Mouse (Mus musculus): ENCODE results near the gene Sln. TPM values are rescaled to one million over a fixed set of nuclear protein-coding genes. Genes with fewer than 3 reads are reported as not detected.

The Sln gene
- polyA plus RNA-seq, 1 experiment from 2014 or later: 0.14 TPM

DNA sequence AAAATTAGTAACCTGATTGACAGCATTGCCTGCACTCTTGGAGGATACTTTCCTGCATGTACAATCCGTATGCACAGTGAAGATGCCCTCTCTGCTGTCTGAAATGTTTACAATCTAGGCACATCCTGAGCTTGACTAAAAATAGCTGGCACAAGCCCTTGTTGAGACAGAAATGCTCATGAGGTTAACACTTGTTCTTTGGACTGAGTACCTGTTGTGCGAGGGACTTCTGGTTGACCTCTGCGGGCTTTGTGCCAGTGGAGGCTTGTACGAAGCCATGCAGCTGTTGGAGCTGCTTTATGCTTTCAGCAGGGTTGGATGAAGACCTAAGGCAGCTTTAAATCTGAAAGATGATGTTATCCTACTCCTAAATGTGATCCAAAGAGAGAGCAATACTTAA, 2.2 kb downstream of the Sln start:
- H3K4me3 ChIP-seq: no peak overlapping the region
- no peak overlapping the region for H3K9ac ChIP-seq
- H3K4me1 ChIP-seq (replicated peaks): no peaks in the 10 kb centered on the region
- H3K9me3 ChIP-seq: no peaks in the 10 kb centered on the region
- no peak for ATAC-seq (ENCODE audit: low FRiP score, low read depth)
- 85% methylated on average over 4 of the region's 4 CpGs for WGBS
- no peak overlapping the region for H3K4me2 ChIP-seq
- no peak overlapping the region for H3K27ac ChIP-seq (replicated peaks)
- H3K27me3 ChIP-seq: no peaks in the 10 kb centered on the region
- no peaks in the 10 kb centered on the region for H3K36me3 ChIP-seq

DNA sequence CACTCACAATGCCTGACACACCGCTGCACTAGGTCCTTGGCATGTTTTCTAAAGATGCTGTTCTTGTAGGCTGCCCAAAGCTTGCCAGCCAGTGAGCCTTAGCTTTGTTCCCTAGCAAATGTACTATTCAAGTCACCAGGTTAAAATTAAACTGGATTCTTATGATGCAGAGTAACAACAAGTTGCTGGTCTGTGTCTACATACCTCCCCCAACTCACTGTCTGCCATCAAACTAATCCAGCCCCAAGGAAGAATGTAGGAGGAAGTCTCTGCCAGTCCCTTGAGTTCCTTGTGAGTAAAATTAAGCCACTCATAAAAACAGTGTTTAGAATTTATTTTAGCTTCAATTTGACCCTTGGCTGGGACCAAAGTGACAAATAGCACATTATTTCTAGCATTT, 3.7 kb downstream of the Sln start:
- ATAC-seq (ENCODE audit: low FRiP score, low read depth): no peak
- no peak overlapping the region for H3K9ac ChIP-seq
- H3K4me2 ChIP-seq: no peak overlapping the region
- H3K9me3 ChIP-seq: no peaks in the 10 kb centered on the region
- H3K4me3 ChIP-seq: no peak overlapping the region
- H3K27me3 ChIP-seq: no peaks in the 10 kb centered on the region
- WGBS: 76% methylated on average over 1 of the region's 1 CpGs
- no peaks in the 10 kb centered on the region for H3K36me3 ChIP-seq
- H3K4me1 ChIP-seq (replicated peaks): no peaks in the 10 kb centered on the region
- H3K27ac ChIP-seq (replicated peaks): no peak overlapping the region

DNA sequence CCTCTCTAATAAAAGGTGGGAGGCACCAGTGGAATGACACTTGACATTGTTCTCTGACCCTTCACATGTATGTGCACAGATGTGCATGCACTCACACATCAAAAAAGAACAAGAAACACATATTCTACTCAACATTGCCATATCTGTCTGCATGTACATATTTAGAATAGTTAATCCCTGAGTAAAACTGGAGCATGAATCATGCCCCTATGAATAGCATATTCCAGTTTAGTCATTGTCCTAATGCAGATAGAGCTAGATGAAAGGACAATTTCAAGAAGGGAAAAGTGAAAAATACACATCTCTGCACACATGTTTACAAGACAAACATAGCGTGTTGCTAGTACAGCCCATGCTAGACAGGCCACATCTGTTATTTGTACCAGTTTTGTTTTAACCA, 4.6 kb downstream of the Sln start:
- H3K4me1 ChIP-seq (replicated peaks): no peaks in the 10 kb centered on the region
- no peaks in the 10 kb centered on the region for H3K9me3 ChIP-seq
- H3K9ac ChIP-seq: no peak overlapping the region
- H3K27ac ChIP-seq (replicated peaks): no peak overlapping the region
- no peaks in the 10 kb centered on the region for H3K27me3 ChIP-seq
- no peak for ATAC-seq (ENCODE audit: low FRiP score, low read depth)
- 90% methylated on average over 1 of the region's 1 CpGs for WGBS
- H3K36me3 ChIP-seq: no peaks in the 10 kb centered on the region
- H3K4me3 ChIP-seq: no peak overlapping the region
- no peak overlapping the region for H3K4me2 ChIP-seq

DNA sequence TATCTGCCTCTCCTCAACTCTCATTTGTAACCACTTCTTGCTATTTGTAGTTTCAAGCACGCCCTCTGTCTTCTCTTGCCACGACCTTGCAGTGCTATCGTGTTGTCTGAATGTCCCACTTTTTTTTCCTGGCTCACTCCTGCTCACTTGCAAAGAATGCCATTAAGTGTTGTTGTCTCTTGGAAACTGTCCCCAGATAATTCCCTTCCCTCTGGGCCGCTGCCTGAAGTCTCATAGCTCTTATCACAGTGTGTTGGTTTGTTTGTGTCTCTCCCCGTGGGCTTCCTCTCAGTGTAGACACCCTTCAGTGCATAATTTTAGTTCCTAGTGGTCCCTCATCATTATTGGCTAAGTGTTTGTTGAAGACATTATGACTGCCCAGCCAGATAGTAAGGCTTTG, 7.9 kb downstream of the Sln start:
- Histone ChIP-seq H3K36me3 (no peaks in the 10 kb centered on the region), H3K27ac (replicated peaks) (no peak overlapping the region), H3K9me3 (no peaks in the 10 kb centered on the region), H3K9ac (no peak overlapping the region), H3K4me3 (no peak overlapping the region), H3K27me3 (no peaks in the 10 kb centered on the region), H3K4me2 (no peak overlapping the region), H3K4me1 (replicated peaks) (no peaks in the 10 kb centered on the region)
- WGBS: 82% methylated on average over 5 of the region's 5 CpGs
- no peak for ATAC-seq (ENCODE audit: low FRiP score, low read depth)

DNA sequence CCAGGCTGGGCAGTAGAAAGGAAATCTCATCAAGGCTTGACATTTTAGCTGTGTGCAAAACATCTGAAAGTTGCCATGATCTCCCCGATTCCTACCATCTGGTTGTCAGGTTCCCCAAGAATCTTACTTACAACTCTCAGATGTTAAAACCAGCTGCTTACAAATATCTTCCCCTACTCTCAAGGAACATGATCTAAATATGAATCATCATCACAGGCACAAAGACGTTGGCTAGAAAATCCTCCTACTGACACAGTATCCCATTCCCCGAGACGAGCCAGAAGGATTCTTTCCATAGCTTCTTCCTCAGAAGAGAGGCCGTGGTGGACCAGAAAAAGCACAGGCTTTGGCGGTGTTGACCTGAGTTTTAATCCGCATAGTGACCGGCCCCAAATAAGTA, 23.3 kb downstream of the Sln start:
- no peaks in the 10 kb centered on the region for H3K27me3 ChIP-seq
- no peak overlapping the region for H3K27ac ChIP-seq (replicated peaks)
- H3K4me2 ChIP-seq: no peak overlapping the region
- no peaks in the 10 kb centered on the region for H3K36me3 ChIP-seq
- no peak overlapping the region for H3K9ac ChIP-seq
- H3K9me3 ChIP-seq: no peaks in the 10 kb centered on the region
- no peaks in the 10 kb centered on the region for H3K4me1 ChIP-seq (replicated peaks)
- no peak overlapping the region for H3K4me3 ChIP-seq
- 94% methylated on average over 8 of the region's 8 CpGs for WGBS
- ATAC-seq (ENCODE audit: low FRiP score, low read depth): no peak

DNA sequence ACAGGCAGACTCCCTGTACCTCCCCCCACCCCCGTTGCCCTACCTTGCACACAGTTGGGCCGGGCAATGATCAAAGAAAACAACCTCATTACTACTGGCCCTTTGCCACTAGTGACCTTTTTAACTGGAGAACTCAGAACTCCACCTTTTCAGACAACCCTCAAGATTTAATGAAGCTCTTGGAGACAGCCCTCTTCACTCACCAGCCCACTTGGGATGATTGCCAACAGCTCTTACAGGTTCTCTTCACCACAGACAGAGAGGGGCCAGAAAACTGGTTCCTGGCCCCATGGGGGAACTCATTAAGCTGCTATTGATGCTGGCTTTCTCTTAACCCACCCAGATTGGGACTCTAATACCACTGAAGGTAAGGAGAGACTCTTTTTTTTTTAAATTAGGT, 27.5 kb downstream of the Sln start:
- no peak for ATAC-seq (ENCODE audit: low FRiP score, low read depth)

DNA sequence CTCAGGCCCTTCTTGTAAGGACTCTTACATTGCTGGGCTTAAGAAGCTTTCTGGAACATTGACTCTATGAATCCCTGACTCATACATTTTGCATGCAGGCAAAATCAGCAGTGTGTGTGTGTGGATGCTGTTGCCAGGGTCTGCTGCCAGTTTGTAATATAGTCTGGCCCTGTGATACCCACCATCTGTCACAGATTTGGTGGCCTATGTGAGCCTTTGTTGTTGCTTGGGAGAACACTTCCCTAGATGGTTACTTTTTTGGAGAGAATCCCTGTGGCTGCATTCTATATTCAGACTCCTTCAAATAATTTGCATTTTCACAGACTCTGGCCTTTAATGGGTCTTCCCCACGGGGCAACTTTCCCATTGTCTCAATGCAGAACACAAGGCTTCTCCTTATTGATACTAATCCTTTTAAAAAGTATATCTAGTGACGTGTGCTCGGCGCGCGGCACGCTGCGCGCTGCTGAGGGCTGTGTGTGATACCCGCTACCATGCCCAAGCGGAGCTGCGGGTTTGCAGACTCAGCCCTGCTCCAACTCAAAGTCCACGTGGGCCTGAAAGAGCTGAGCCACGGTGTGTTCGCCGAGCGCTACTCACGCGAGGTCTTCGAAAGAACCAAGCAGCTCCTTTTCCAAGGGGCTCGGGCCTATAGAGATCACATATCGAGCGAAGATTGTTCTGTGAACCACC, 33.8 kb downstream of the Sln start:
- H3K9me3 ChIP-seq: no peaks in the 10 kb centered on the region
- no peak overlapping the region for H3K4me3 ChIP-seq
- peak; percentile 45; the same call in 1 of the 2 replicates for ATAC-seq (ENCODE audit: low FRiP score, low read depth)
- peak overlapping the region; percentile 42; the same call in 1 of the 2 replicates for H3K27ac ChIP-seq (replicated peaks)
- H3K4me2 ChIP-seq: no peak overlapping the region
- no peaks in the 10 kb centered on the region for H3K27me3 ChIP-seq
- H3K9ac ChIP-seq: no peak overlapping the region
- H3K36me3 ChIP-seq: no peaks in the 10 kb centered on the region
- 74% methylated on average over 23 of the region's 23 CpGs for whole genome bisulfite sequencing
- no peaks in the 10 kb centered on the region for H3K4me1 ChIP-seq (replicated peaks)

More for the DNA sequence above, 27.5 kb downstream of the Sln start:
- 68% methylated on average over 2 of the region's 2 CpGs for WGBS
- Histone ChIP-seq H3K36me3 (no peaks in the 10 kb centered on the region), H3K4me3 (no peak overlapping the region), H3K4me2 (no peak overlapping the region), H3K4me1 (replicated peaks) (no peaks in the 10 kb centered on the region), H3K27me3 (no peaks in the 10 kb centered on the region), H3K9ac (no peak overlapping the region), H3K27ac (replicated peaks) (no peak overlapping the region), H3K9me3 (no peaks in the 10 kb centered on the region)

DNA sequence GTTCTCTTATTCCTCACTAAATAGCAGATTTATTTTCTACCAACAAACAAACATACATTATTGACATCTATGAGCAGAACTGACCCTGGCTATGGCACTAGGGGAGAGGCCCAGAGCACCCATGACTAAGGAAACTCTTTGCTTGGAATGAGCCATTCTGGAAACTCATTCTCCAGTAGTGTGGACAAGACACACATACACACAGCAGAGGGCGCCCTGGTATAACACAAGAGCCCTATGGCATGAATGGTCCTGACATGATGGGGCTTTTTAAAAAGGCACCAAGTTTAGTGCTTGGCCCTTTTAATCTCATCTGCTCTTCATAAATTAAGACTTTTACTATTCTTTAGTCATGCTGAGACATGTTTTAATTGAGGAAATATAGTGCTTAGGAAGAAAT, 40.1 kb downstream of the Sln start:
- Histone ChIP-seq H3K36me3 (no peaks in the 10 kb centered on the region), H3K4me3 (no peak overlapping the region), H3K9ac (no peak overlapping the region), H3K4me2 (no peak overlapping the region), H3K4me1 (replicated peaks) (no peaks in the 10 kb centered on the region), H3K9me3 (no peaks in the 10 kb centered on the region), H3K27me3 (no peaks in the 10 kb centered on the region), H3K27ac (replicated peaks) (no peak overlapping the region)
- 3% methylated on average over 1 of the region's 1 CpGs for WGBS
- ATAC-seq (ENCODE audit: low FRiP score, low read depth): 0 out of 2 replicates have a peak, but pooled peaks have one; percentile 27

DNA sequence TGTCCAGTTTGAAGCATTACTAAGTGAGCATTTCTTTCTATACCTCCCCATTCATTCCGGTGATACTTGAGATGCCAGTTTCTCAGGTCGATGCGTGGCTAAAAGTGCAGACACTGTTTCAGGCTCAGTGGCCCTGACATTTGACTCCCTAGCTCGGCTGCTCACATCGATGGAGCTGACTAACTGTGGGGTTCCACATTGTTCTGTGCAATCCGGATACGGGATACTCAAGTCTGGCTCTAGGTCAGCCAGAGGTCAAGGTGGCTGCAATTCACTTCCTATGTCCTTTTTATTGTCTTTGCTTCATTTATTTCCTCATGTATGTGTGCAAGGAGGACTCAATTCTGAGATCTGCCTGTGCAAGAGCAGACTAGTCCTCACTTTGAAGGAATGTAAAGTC, 45.9 kb downstream of the Sln start:
- Histone ChIP-seq H3K4me3 (no peak overlapping the region), H3K27ac (replicated peaks) (no peak overlapping the region), H3K4me1 (replicated peaks) (no peaks in the 10 kb centered on the region), H3K27me3 (no peaks in the 10 kb centered on the region), H3K9me3 (no peaks in the 10 kb centered on the region), H3K9ac (no peak overlapping the region), H3K36me3 (no peaks in the 10 kb centered on the region), H3K4me2 (no peak overlapping the region)
- no peak for ATAC-seq (ENCODE audit: low FRiP score, low read depth)
- WGBS: 64% methylated on average over 7 of the region's 7 CpGs

DNA sequence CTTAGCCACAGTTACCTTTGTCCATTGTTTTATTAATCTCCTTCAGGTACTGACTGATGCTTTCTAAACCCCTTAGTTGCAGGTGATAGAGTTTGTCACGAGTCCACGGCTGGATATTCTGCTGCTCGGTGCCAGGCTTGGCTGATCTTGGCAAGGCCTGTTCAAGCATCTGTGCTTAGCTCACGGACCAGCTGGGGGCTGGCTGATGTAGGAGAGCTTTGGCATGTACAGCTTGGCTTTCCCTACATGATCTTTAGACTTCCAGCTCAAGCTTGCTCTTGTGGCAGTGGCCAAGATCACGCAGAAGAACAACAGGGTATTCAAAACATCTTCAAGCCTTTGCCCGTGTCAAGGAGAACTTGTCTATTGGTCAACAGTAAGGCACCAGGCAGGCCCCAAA, 49.9 kb downstream of the Sln start:
- no peaks in the 10 kb centered on the region for H3K4me1 ChIP-seq (replicated peaks)
- no peak overlapping the region for H3K4me3 ChIP-seq
- no peaks in the 10 kb centered on the region for H3K9me3 ChIP-seq
- no peak overlapping the region for H3K9ac ChIP-seq
- ATAC-seq (ENCODE audit: low FRiP score, low read depth): peak; percentile 45; the same call in 1 of the 2 replicates
- H3K4me2 ChIP-seq: no peak overlapping the region
- no peaks in the 10 kb centered on the region for H3K27me3 ChIP-seq
- no peaks in the 10 kb centered on the region for H3K36me3 ChIP-seq
- no peak overlapping the region for H3K27ac ChIP-seq (replicated peaks)
- 74% methylated on average over 6 of the region's 6 CpGs for WGBS

DNA sequence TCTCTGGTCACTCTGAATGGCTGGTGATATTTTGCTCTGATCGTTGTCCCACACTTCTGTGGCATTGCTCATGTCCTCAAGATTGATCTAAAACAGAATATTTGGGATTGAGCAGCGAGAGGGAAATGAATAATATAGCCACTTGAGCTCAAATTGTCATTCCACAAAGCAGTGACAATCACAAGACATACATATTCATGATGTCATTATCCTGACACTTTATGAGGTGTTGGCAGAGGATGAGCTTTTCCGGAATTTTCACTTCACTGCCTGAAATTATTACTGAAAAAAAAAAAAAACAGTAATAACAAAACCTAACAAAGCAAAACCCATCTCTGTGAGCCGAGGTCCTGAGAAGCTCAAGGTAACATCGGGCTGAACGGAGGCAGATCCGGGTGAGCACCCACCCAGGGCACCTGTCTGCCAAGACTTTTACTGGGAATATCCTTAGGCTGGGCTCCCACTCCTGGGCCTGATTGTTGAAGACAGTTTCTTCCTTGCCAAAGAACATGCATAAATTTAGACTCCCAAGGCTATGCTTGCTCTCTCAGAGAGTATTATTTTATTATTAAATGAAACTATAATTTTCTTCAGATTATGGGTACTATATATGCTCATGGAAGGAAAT, 53.4 kb downstream of the Sln start:
- H3K4me1 ChIP-seq (replicated peaks): no peaks in the 10 kb centered on the region
- 68% methylated on average over 7 of the region's 7 CpGs for WGBS
- no peak overlapping the region for H3K27ac ChIP-seq (replicated peaks)
- ATAC-seq (ENCODE audit: low FRiP score, low read depth): no peak
- no peak overlapping the region for H3K9ac ChIP-seq
- no peak overlapping the region for H3K4me2 ChIP-seq
- H3K27me3 ChIP-seq: no peaks in the 10 kb centered on the region
- H3K36me3 ChIP-seq: no peaks in the 10 kb centered on the region
- H3K4me3 ChIP-seq: no peak overlapping the region
- H3K9me3 ChIP-seq: no peaks in the 10 kb centered on the region
